Mouse (Mus musculus) urinary bladder, postnatal 10 days (tissue): Measurements from ENCODE around the gene Plcl2.
"Not testable (repeated sequence)": the region's sequence is repeated elsewhere in the genome, so short reads cannot be mapped to it uniquely, and the experiment has no call there.

Source experiments
- DNase-seq: peaks from one replicate; pipeline ENCODE4 v3.0.0; 2022; ENCODE audit warnings: low spot score

Plcl2 gene

GRCm38 (mm10) chr17:50536409-50537194 is 27.4 kb downstream of the Plcl2 start:
- DNase-seq: no peak

DNA sequence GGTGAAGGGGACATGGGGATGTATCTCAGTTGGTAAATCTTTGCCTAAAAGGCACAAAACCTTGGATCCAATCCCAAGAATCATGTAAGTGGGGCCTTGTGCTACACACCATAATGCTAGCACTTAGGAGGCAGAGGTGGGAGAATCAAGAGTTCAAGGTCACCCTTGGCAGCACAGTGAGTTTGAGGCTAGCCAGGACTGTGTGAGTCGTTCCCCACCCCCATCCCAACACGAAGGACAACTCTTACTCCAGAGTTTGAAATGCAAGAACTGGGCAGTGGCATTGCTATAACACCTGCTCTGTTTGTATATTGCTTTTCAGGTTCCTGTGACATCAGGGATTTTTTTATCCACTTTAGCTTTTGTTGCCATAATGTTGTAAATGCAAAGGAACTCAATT is 28.6 kb downstream of the Plcl2 start:
- no peak for DNase-seq

DNA sequence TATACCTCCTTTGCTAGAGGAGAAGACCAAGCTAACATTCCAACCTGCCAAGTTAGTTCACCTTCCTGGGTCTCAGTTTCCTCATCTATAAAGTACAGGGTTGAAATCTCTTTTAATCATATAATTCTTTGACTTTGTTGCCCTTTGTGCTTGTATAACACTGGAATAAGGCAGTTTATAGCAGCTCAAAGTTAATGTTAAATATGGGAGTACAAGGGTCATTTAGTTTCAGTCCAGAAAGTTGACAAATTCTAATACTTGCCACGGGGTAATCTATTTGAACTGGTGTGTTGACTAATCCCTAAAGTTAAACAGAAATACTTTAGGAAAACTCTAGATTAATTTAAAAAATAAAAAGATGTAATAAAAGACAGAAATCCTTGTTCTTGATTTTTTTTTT is 35.7 kb downstream of the Plcl2 start:
- no peak for DNase-seq

DNA sequence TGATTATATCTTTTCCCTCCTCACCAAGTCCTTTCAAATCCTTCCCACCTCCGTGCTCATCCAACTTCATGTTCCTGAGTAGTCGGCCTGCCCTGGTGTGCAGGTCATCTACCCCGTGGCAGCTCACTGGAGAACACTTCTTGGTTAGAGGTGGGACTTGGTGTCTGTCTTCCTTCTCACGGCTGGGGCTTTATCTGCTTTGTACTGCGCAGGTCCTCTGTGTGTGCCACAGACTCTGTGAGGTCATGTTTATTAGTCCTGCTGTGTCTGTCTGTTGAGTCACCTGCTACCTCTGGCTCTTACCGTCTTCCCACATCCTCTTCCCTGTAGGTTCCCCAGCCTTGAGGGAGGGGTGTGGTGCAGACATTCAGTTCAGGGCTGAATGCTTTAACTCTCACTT is 36.1 kb downstream of the Plcl2 start:
- DNase-seq: no peak

- DNase-seq: no peak
Observed at GRCm38 (mm10) chr17:50552130-50552529, 42.9 kb downstream of the Plcl2 start.

- no peak for DNase-seq
Observed at GRCm38 (mm10) chr17:50557566-50558238, 48.5 kb downstream of the Plcl2 start.

- DNase-seq: no peak
Observed at GRCm38 (mm10) chr17:50558239-50558625, 49.0 kb downstream of the Plcl2 start.

DNA sequence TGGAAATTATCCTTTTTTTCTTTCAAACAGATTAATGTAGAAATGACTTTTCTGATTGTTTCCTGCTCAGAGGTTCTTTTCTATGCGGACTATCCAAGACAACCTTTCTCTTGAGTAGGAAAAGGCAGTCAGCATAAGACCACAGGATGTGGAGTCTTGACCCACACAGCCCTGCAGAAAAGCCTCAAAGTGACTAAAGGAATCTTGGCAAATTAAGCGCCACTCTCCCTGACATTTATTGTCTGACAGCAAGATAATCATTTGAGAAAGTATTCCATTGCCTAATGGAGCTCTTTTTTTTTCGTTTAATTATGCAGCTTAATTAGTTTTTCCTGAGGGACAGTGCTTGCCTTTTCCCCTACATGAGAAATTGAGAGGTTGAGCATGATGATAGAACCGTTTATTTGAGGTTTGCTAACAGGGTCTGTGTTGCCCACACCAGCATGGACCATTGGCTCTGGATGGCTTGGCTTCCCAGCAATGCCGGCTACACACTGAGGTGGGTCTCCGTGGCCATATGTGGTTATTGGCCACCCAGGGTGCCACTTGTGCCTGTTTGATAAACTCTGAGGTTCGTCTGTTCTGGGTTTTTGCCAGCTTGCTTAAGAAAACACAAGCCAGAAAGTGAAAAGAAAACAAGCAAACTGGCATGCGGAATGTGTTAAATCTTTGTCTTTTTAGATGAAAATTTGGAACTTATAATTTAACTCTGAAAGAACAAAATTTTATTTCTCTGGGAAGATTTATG is 56.3 kb downstream of the Plcl2 start:
- no peak for DNase-seq

DNA sequence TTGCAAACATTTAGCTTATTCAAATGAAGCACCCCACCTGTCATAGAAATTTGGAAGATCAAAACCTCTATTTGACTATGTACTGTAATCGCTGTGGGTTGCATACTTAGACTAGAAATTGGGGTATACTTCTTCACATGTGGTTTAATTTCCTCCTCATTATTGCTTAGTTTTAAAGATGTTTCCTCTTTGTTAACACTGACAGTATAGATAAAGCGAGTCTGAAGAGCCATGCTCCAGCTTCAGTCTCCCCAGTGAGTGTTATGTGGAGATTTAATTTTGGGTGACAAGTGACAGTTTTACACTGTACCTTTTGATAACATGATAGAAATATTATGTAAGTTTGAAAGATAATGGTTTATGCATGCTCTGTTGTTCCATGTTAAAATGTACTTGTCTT is 59.6 kb downstream of the Plcl2 start:
- DNase-seq: no peak

DNA sequence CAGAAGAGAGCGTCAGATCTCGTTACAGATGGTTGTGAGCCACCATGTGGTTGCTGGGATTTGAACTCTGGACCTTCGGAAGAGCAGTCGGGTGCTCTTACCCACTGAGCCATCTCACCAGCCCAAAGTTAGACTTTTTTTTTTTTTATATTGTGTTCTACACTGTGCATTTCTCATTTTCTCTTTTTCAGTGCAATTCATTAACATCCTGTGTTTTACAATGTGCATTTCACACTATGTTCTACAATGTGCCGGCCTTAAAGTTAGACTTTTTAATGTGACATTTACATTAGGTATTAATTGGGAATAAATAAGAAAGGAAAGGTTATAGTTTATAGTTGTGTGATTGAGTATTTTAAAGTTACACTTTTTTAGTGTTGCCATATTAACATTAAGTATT is 61.0 kb downstream of the Plcl2 start:
- DNase-seq: not testable (repeated sequence)

DNA sequence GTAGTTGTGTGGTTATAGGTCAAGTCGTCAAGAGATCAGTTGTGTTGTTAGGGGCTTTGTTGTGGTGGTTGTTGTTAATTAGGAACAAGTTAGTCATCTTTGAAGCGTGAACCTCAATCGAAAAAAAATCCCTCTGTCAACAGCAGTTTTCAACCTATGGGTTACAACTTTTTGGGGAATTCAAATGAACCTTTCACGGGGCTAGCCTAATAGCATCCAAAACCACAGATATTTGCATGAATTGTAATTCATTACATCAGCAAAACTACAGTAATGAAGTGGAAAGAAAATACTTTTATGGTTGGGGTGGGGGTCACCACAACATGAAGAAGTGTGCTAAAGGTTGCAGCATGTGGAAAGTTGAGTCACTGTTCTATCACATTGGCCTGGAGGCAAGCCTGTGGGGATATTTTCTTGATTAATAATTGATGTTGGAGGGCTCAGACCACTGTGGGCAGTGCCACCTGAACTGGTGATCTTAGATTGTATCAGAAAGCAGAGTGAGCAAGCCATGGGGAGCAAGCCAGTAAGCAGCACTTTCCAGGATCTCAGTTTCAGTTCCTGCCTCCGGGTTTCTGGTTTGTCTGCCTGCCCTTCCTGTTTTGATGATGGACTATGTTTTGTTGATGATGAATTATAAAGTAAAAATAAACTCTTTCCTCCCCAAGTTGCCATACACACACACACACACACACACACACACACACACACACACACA is 61.6 kb downstream of the Plcl2 start:
- DNase-seq: no peak

- no peak for DNase-seq
Observed at GRCm38 (mm10) chr17:50574161-50574560, 65.0 kb downstream of the Plcl2 start.

- DNase-seq: no peak
Observed at GRCm38 (mm10) chr17:50580416-50580815, 71.2 kb downstream of the Plcl2 start.

DNA sequence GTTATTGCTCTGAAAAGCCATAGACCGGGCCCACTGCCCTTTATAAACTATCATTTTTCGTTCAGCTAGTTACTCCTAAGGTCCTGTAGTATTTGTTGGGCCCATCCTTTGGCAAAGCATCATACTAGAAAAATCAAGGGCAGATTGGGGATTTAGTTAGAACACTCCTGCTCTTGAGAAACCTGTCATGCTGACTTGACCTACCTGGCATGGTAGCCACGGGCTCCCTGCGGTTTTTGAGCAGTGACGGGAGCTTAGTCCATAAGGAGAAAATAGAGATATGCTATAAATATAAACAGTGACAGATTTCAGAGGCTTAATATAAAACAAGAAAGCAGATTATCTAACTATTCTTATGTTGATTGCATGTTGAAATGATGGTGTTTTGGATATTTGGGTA is 77.6 kb downstream of the Plcl2 start:
- no peak for DNase-seq

- no peak for DNase-seq
Observed at GRCm38 (mm10) chr17:50587941-50588340, 78.7 kb downstream of the Plcl2 start.

DNA sequence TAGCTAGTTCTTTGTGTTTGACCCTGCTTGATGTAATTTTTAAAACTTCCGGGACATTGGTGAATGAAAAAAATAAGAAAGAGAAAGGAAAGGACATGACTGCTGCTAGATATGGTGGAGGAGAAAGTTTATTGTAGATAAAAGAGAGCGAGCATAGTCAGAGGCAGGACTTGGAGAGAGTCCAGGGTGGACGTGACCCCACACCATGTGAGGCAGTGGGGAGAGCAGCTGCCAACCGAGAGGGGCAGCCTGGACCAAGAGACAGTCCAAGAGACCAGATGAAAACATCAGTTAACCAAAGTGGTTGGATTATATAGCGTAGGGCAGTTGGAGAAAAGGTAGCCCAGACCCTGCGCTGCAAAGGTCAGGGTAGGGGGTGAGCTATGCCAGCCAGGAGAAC is 91.0 kb downstream of the Plcl2 start:
- DNase-seq: no peak

- no peak for DNase-seq
Observed at GRCm38 (mm10) chr17:50600696-50601095, 91.5 kb downstream of the Plcl2 start.

- no peak for DNase-seq
Observed at GRCm38 (mm10) chr17:50606890-50607289, 97.7 kb downstream of the Plcl2 start.

DNA sequence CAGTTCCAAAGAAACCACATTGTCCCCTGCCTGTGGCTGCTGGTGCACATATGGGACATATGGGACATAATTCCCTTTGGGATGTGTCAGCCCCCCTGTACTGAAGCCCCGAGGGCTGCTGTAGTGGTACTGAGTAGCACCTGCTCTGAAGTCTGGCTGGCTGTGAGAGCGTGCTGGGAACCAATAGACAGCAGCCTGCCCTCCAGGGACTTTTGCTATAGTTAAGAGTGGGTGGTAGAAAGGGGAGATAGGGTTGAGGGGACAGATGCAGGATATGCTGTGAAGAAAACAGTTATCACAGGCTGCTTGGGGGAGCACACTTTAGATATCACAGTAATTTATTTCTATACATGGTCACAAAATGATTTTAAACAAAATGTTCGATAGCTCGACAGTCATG is 100.7 kb downstream of the Plcl2 start:
- no peak for DNase-seq

DNA sequence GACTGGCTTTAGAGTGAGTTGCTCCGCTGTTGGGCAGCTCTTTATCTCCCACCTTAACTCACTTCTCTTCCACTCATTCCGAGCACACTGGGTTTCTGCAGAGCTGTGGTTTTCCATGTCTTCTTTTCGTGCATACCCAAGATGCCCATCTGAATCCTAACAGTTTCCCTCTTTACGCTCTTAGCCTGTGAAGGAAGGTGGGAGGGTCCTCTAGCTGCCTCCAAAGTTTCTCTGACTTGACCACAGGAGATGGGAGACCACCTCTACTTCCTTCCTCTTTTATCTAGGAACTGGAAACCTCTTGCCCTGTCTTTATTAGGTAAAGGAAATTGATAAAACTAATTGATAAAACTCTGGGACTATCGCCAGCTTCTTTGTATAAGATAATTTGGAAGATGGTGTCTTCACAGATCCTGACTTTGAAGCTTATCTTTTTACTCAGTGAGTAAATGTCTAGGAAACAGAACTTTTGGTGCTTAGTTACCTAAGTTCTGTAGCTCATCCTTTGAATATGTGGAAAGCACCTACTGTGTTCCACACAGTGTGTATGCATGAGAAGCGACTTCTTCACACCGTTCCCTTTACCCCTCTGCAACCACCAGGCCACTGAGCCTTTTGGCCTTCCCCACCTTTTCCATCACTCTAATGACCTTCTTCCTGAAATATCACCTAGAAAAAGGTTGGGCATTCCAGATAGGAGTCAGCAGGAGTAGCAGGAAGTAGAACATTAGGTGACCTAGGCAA is 111.8 kb downstream of the Plcl2 start:
- no peak for DNase-seq

GRCm38 (mm10) chr17:50621996-50622395 is 112.8 kb downstream of the Plcl2 start:
- no peak for DNase-seq

DNA sequence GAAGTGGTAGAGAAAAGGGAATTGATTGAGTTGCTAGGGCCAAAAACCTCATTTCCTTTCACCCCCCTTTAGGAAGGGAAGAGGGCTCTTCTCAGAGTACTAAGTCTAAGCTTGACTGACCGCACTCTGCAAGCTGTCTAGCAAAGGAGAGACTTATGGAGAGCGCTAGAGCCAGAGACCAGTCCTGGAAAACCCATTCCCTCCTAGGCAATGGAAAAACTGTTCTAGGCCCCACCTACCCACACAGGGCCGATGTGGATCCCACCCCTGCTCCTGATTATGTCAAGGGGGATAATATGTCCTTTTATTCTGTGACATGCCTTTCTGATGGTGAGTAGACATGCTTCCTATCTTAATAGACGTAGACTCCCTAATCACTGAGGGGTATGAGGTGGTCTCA is 116.4 kb downstream of the Plcl2 start:
- no peak for DNase-seq
